ENCODE assay signal across 5 mouse cellular contexts in genomic region chr6:3552681-3553080, GRCm38 (mm10). TPM values are rescaled to one million over a fixed set of nuclear protein-coding genes. Genes with fewer than 3 reads are reported as not detected.
"Had no signal": no experiment of that assay in that cellular context is flagged by ENCODE, and none has a peak within 500 bp of the region (broad histone marks: within the 10 kb centered on the region; RNA-seq: fewer than 3 reads in every experiment).

No protein-coding gene starts in this region.

RNA-seq across cellular contexts. Expression of gene Hepacam2, which starts 54.6 kb away (rescaled TPM):
- total RNA-seq: gastrocnemius, postnatal 14 days; gastrocnemius, postnatal 36 days; heart, postnatal 14 days; hematopoietic stem cell, adult 5-6 weeks had no signal
- polyA plus RNA-seq: heart, postnatal 0 days had no signal
